Mouse (Mus musculus): ENCODE data around the gene Hapln3.

Gene Hapln3

GRCm38 (mm10) chr7:79130843-79131444, at the start of gene Hapln3:
Gene Hapln3 (minus strand): TSS chr7:79131018.
- in situ Hi-C loops (cut with MboI, MseI), result loop anchor here (10.0 kb wide), 1 partner anchor 94 kb away; no protein-coding TSS in a partner anchor

- in situ Hi-C loops (cut with MboI, MseI), result no loop called here
Observed at GRCm38 (mm10) chr7:79173800-79174199, 43.0 kb upstream of the Hapln3 start.

- in situ Hi-C loops (cut with MboI, MseI), result no loop called here
Observed at GRCm38 (mm10) chr7:79171782-79172181, 41.0 kb upstream of the Hapln3 start.

GRCm38 (mm10) chr7:79167006-79167562, 36.3 kb upstream of the Hapln3 start:
- in situ Hi-C loops (cut with MboI, MseI), result no loop called here

GRCm38 (mm10) chr7:79159406-79159805, 28.6 kb upstream of the Hapln3 start:
- in situ Hi-C loops (cut with MboI, MseI), result no loop called here

- in situ Hi-C loops (cut with MboI, MseI), result no loop called here
Observed at GRCm38 (mm10) chr7:79149522-79149921, 18.7 kb upstream of the Hapln3 start.

- in situ Hi-C loops (cut with MboI, MseI), result no loop called here
Observed at GRCm38 (mm10) chr7:79148711-79149266, 18.0 kb upstream of the Hapln3 start, which contains the start of gene Mfge8. Gene Mfge8 (minus strand): TSS chr7:79149060.

- in situ Hi-C loops (cut with MboI, MseI), result no loop called here
Observed at GRCm38 (mm10) chr7:79147931-79148653, 17.3 kb upstream of the Hapln3 start.

GRCm38 (mm10) chr7:79147011-79147837, 16.4 kb upstream of the Hapln3 start:
- in situ Hi-C loops (cut with MboI, MseI), result no loop called here

GRCm38 (mm10) chr7:79140897-79141296, 10.1 kb upstream of the Hapln3 start:
- in situ Hi-C loops (cut with MboI, MseI), result loop anchor here (5.0 kb wide), 1 partner anchor 211 kb away; no protein-coding TSS in a partner anchor

- in situ Hi-C loops (cut with MboI, MseI), result loop anchor here (5.0 to 10.0 kb wide), 2 partner anchors 85 to 212 kb away; no protein-coding TSS in a partner anchor
Observed at GRCm38 (mm10) chr7:79139891-79140591, 9.2 kb upstream of the Hapln3 start.

GRCm38 (mm10) chr7:79139328-79139824, 8.6 kb upstream of the Hapln3 start:
- in situ Hi-C loops (cut with MboI, MseI), result loop anchor here (10.0 kb wide), 1 partner anchor 85 kb away; no protein-coding TSS in a partner anchor

GRCm38 (mm10) chr7:79133391-79133790, 2.6 kb upstream of the Hapln3 start:
- in situ Hi-C loops (cut with MboI, MseI), result loop anchor here (10.0 kb wide), 1 partner anchor 91 kb away; no protein-coding TSS in a partner anchor

GRCm38 (mm10) chr7:79130385-79130784, 433 bp downstream of the Hapln3 start:
- in situ Hi-C loops (cut with MboI, MseI), result loop anchor here (10.0 kb wide), 1 partner anchor 94 kb away; no protein-coding TSS in a partner anchor

- in situ Hi-C loops (cut with MboI, MseI), result loop anchor here (10.0 kb wide), 1 partner anchor 95 kb away; no protein-coding TSS in a partner anchor
Observed at GRCm38 (mm10) chr7:79129883-79130282, 935 bp downstream of the Hapln3 start.

GRCm38 (mm10) chr7:79123465-79123864, 7.4 kb downstream of the Hapln3 start:
- in situ Hi-C loops (cut with MboI, MseI), result no loop called here

GRCm38 (mm10) chr7:79113848-79114247, 17.0 kb downstream of the Hapln3 start:
- in situ Hi-C loops (cut with MboI, MseI), result no loop called here

- in situ Hi-C loops (cut with MboI, MseI), result no loop called here
Observed at GRCm38 (mm10) chr7:79096492-79096891, 34.3 kb downstream of the Hapln3 start.

GRCm38 (mm10) chr7:79089111-79089510, 41.7 kb downstream of the Hapln3 start:
- in situ Hi-C loops (cut with MboI, MseI), result loop anchor here (10.0 kb wide), 1 partner anchor 274 kb away; no protein-coding TSS in a partner anchor
